Mouse (Mus musculus): Measurements from ENCODE around the gene Patz1.

GRCm38 (mm10) chr11:3314148-3314547 is 25.5 kb downstream of the Patz1 start:
- TF ChIP-seq CTCF (IDR thresholded peaks at IDR 0.05; ENCODE audit: control insufficient read depth, insufficient read depth, insufficient replicate concordance, low read depth, low read length) (peak; percentile 68; the same call in 1 of the 2 replicates), POLR2A (IDR thresholded peaks at IDR 0.05; ENCODE audit: control insufficient read depth, low read depth, low read length) (no peak)
